Comparison of ENCODE assay signal across 14 mouse cellular contexts in the genomic region with DNA sequence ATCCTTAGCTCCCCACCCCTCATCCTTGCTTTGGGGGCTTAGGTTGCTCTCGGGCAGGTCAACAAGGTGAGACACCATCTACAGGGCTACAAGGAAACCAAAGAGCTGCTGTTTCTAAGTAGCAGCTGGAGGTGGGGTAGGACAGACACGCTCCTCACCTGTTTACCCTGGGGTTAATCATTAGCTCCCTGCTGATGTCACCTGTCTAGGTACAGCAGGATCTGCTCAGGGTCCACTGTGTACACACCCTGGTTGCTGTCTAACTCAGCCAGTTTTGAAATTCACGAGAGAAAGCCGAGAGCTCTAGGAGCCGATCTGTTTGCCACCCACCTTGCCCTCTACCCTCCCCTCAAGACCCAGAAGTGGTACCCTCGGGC. TPM values are rescaled to one million over a fixed set of nuclear protein-coding genes. Genes with fewer than 3 reads are reported as not detected.
A peak's percentile ranks its signal among the peaks of the same experiment; 100 is the strongest.
DNase-seq lines count a peak whose midpoint lies in the region; ATAC-seq and TF ChIP-seq lines count a peak whose summit lies in the region.
"Had no signal": no experiment of that assay in that cellular context is flagged by ENCODE, and none has a peak within 500 bp of the region (broad histone marks: within the 10 kb centered on the region; RNA-seq: fewer than 3 reads in every experiment).

No protein-coding gene starts in this region.

- no peak for TF ChIP-seq EP300 in lung, postnatal 0 days (IDR thresholded peaks at IDR 0.05)

- no peak overlapping the region for H3K4me3 ChIP-seq in lung, postnatal 0 days (ENCODE audit: low read depth, low read length)
- no peak overlapping the region for H3K4me3 ChIP-seq in liver, embryonic 12.5 days
- H3K4me3 ChIP-seq in limb, embryonic 10.5 days = no peak overlapping the region
- H3K4me3 ChIP-seq: midbrain, embryonic 12.5 days had no signal

- peak; percentile 49 for ATAC-seq in lung, postnatal 0 days
- ATAC-seq in liver, embryonic 12.5 days = peak; percentile 86

- no peak overlapping the region for H3K9ac ChIP-seq in lung, postnatal 0 days (replicated peaks; ENCODE audit: low read depth)
- no peak overlapping the region for H3K9ac ChIP-seq in liver, embryonic 12.5 days
- H3K9ac ChIP-seq: midbrain, embryonic 12.5 days had no signal

- intact Hi-C loops in left cerebral cortex, postnatal 14 days (cut with DNase I) = no loop called here

- no peaks in the 10 kb centered on the region for H3K9me3 ChIP-seq in lung, postnatal 0 days (ENCODE audit: low read length)
- no peaks in the 10 kb centered on the region for H3K9me3 ChIP-seq in liver, embryonic 12.5 days (replicated peaks)
- no peaks in the 10 kb centered on the region for H3K9me3 ChIP-seq in limb, embryonic 10.5 days (replicated peaks)
- H3K9me3 ChIP-seq: G1E; midbrain, embryonic 12.5 days had no signal

- no peaks in the 10 kb centered on the region for H3K27me3 ChIP-seq in lung, postnatal 0 days (replicated peaks; ENCODE audit: insufficient read depth, low read length)
- H3K27me3 ChIP-seq in liver, embryonic 12.5 days (replicated peaks) = no peaks in the 10 kb centered on the region
- no peaks in the 10 kb centered on the region for H3K27me3 ChIP-seq in limb, embryonic 10.5 days (ENCODE audit: low read depth, poor library complexity, severe bottlenecking)
- H3K27me3 ChIP-seq: midbrain, embryonic 12.5 days had no signal

- WGBS in lung, postnatal 0 days = 54% methylated on average over 6 of the region's 6 CpGs
- 49% methylated on average over 6 of the region's 6 CpGs for WGBS in liver, embryonic 12.5 days (ENCODE audit: insufficient replicate concordance)
- 88% methylated on average over 6 of the region's 6 CpGs for WGBS in limb, embryonic 10.5 days

- no peaks in the 10 kb centered on the region for H3K4me1 ChIP-seq in lung, postnatal 0 days (ENCODE audit: insufficient read depth, low read depth, low read length)
- no peaks in the 10 kb centered on the region for H3K4me1 ChIP-seq in liver, embryonic 12.5 days
- H3K4me1 ChIP-seq in limb, embryonic 10.5 days = no peaks in the 10 kb centered on the region
- H3K4me1 ChIP-seq: midbrain, embryonic 12.5 days had no signal

- DNase-seq in lung, postnatal 0 days (ENCODE audit: low spot score) = no peak
- no peak for DNase-seq in lung, postnatal 10 days
- DNase-seq in kidney, adult 9 months = peak; percentile 87
- peak; percentile 86 for DNase-seq in yolk sac, embryonic 10.5 days (ENCODE audit: low spot score)
- no peak for DNase-seq in cerebellum, postnatal 36 days
- DNase-seq in left cerebral cortex, postnatal 14 days (ENCODE audit: low spot score in 2 of 2) = no peak
- DNase-seq in limb, embryonic 10.5 days (ENCODE audit: low spot score) = no peak
- DNase-seq: cerebellum, adult 11-12 months; embryo, embryonic 11 days; heart, adult 18-20 months; heart, postnatal 10 days had no signal

- H3K4me2 ChIP-seq in lung, postnatal 0 days (replicated peaks; ENCODE audit: low read depth, low read length) = no peak overlapping the region
- H3K4me2 ChIP-seq in liver, embryonic 12.5 days = 0 out of 2 replicates have a peak overlapping the region, but pooled peaks have one; percentile 21
- H3K4me2 ChIP-seq: midbrain, embryonic 12.5 days had no signal

- H3K36me3 ChIP-seq in lung, postnatal 0 days (ENCODE audit: insufficient read depth, low read length) = no peaks in the 10 kb centered on the region
- H3K36me3 ChIP-seq in liver, embryonic 12.5 days = no peaks in the 10 kb centered on the region
- H3K36me3 ChIP-seq in limb, embryonic 10.5 days = no peaks in the 10 kb centered on the region
- H3K36me3 ChIP-seq: G1E; midbrain, embryonic 12.5 days had no signal

- no peak for TF ChIP-seq CTCF in lung, postnatal 0 days (IDR thresholded peaks at IDR 0.05)

- H3K27ac ChIP-seq in lung, postnatal 0 days (ENCODE audit: low read length) = no peak overlapping the region
- H3K27ac ChIP-seq in liver, embryonic 12.5 days = peak overlapping the region; percentile 68
- no peak overlapping the region for H3K27ac ChIP-seq in limb, embryonic 10.5 days
- H3K27ac ChIP-seq: midbrain, embryonic 12.5 days had no signal

RNA-seq across cellular contexts. Expression of a gene that starts 28.1 kb away (rescaled TPM):
- polyA plus RNA-seq in lung, postnatal 0 days (2015; fragmentation: Nextera tagmentation; extraction: Ambion mirVana) = 0.27 and 0.33 TPM in 2 replicates
- polyA plus RNA-seq in liver, embryonic 12.5 days (2016; fragmentation: Nextera tagmentation; extraction: Ambion mirVana) = 7.4 and 7.8 TPM in 2 replicates
- total RNA-seq in left cerebral cortex, postnatal 14 days (2021) = under 1 TPM; 0.55 to 0.66 TPM
- polyA plus RNA-seq in limb, embryonic 10.5 days (2016; fragmentation: Nextera tagmentation; extraction: Ambion mirVana) = 0.70 TPM in 1 of 2 replicates, not detected in the other
- polyA plus RNA-seq: G1E had no signal

Comparison
In these comparisons a context has a peak if more than half of its experiments do, and no peak if none do; other contexts are left out.
1. DNase-seq: peak in kidney, adult 9 months (single experiment) and yolk sac, embryonic 10.5 days (single experiment); none in lung, postnatal 0 days (single experiment), lung, postnatal 10 days (single experiment), cerebellum, postnatal 36 days (0 of 2), left cerebral cortex, postnatal 14 days (0 of 2) and limb, embryonic 10.5 days (single experiment).